Mouse (Mus musculus) B cell, adult 2 months (primary cell): Measurements from ENCODE around the gene Tbc1d2.
A peak's percentile ranks its signal among the peaks of the same experiment; 100 is the strongest.
"Not testable (repeated sequence)": the region's sequence is repeated elsewhere in the genome, so short reads cannot be mapped to it uniquely, and the experiment has no call there.

Experiments used
- DNase-seq, 2 experiments: peaks; one replicate each; pipeline ENCODE4 v3.0.0; 2022

Tbc1d2 gene

DNA sequence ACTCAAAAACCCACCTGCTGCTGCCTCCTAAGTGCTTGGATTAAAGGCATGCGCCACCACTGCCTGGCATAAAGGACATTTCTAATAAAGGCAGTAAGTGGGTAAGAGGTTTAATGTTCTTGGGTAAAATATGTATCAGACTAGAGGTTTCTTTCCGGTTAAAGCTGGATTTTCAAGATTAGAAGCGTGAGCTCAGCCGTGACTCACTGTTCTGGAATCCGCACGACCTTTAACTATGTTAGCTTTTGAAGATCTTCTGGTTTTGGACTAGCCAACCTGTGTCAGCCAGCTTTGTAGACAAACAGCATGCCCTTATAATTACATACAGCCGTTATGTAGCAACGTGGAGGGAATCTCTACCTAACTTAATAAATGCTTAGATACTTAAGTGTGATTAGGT is 10.1 kb downstream of the Tbc1d2 start:
- DNase-seq, result no peak

DNA sequence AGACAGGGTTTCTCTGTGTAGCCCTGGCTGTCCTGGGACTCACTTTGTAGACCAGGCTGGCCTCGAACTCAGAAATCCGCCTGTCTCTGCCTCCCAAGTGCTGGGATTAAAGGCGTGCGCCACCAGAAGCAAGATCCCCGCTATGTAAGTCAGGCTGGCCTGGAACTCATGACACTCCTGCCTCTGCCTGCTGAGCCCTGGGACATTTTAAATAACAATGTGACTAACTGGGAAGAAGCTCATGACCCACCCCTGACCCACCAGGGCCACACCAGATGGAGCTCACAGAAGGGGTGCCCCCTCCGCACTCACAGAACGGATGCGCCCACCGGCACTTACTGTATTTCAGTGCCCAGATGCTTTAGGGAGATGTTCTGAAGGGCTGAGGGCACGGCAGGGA is 12.8 kb downstream of the Tbc1d2 start:
- not testable (repeated sequence) for DNase-seq

DNA sequence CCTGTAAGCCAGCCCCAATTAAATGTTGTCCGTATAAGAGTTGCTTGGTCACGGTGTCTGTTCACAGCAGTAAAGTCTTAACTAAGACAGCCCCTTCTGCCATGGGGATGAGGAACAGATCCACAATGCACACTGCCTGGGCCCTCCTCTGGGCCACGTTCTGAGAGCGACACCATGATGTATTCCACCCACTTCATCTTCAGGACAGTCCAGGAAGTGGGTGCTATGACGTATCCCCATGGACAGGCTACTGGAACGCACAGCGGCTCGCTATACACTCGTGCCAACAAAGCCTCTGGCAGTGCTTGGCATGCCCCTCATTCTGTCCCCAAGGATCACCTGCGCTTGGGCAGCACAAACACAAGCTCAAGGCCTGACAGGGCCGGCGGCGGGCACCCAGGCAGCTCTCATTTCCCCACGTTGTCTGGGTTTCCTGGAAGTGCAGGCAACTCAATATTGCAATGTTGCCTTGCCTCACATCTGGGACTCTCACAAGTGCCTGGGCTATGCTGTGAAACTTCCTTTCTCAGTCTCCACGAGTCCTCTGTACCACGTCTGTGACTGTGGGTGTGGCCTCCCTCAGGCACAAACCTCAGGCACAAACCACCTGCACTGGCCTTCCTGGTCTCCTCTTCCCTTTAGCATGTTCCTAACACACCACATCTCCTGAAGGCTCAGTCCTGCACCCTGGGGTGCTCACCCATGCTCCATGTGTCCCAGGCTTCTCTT is 14.1 kb downstream of the Tbc1d2 start:
- DNase-seq, result no peak

DNA sequence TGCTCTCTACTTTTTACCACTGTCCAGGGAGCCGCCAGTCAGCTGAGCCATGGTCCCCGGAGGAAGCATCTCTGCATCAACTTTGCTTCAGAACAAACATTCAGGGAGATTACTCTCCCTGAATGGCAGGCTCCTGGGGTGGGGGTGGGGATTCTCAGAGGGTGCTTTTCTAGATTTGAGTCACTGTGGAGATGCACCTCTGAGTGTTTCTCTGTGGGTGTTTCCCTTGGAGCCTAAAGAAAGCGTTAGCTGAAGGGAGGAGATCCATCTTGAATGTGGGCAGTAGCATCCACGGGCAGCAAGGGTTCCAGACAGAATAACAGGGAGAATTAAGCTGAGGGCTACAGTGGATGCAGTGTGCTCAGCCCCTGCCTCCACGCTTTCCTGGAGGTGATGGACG is 15.1 kb downstream of the Tbc1d2 start:
- no peak for DNase-seq

DNA sequence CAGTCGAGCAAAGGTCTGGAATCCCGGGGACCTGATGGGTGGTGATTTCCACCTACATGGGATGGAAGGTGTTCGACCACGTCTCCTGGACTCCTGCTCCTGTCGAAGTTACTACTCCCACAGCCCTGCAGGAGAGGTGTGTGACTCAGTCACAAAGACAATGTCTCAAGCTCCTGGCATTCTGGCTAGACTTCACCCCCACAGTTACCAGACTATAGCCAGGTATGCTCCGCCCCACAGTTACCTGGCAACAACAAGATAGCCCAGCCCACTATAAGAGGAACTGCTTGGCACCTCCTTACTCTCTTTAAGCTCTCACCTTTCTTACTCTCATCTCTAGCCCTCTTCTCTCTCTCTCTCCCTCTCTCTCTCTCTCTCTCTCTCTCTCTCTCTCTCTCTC is 16.4 kb downstream of the Tbc1d2 start:
- DNase-seq, result not testable (repeated sequence)

DNA sequence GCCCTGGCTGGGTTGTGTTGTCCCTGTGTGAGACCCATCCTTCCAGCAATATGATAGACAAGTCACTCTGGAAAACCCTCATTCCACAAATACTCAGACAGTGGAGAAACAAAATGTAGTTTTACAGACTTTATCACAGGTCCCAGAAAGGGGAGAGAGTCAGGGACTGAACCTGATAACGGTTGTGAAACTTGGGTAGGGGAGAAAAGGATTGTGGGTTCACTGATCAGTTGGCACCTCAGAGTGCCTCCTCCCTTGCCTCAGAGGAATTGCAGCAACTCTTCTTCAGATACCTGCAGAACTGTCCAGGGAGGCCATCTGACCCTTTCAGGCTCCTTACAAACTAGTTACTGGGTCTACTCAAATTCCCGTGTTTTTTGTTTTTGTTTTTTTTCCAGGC is 17.5 kb downstream of the Tbc1d2 start:
- no peak for DNase-seq

DNA sequence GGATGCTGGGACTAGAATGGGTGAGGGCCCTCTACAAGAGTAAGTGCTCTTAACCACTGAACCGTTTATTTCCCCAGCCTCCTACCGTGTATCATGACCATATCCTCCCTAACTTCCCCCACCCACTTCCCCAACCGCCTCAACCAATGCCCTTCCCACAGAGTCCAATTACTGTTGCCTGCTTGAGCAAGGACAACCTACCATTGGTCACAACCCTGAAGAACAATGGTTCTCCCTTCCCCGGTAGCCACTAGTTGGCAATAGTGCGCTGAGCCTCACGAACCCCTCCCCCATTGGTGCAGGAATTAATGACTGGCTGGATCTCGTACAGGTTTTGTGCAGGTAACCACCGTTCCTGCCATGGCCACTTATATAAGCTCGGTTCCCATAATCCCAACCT is 19.6 kb downstream of the Tbc1d2 start:
- DNase-seq, result peak; percentile 58 to 63

DNA sequence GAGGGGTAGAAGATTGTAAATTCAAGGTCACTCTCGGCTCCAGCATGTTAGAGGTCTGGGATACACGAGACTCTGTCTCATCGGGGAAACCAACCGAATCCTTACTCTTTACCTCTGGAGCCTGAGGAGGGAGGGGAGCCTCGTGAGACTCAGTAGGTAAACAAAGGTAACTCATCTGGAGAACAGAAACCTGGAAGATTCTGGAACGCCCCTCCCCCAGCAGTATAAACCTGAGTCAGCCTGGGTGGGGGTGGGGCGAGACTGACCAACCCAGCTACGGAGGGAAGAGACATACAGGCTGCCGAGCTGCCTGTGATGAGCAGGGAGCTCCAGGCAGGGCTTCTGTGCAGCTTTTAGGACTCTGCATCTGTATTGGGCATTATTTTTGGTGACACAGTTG is 21.1 kb downstream of the Tbc1d2 start:
- no peak for DNase-seq

DNA sequence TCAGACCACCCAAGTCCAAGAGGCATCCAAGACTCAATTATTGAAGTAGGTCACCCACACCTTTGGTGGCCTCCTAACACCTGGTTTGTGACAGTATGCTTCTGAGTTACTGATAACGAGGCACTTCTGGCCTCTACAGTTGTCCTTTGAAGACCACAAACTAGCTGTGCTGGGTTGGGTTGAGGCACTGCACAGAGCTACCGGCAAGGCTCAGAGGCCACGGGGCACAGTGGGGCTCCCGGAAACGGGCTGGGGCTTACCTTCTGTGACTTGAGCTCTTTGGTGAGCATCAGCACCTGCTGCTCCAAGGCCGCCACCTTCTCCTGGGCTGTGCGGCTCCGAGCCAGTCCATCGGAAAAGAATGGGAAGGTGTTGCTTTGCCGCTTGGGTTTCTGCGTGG is 21.9 kb downstream of the Tbc1d2 start:
- no peak for DNase-seq

DNA sequence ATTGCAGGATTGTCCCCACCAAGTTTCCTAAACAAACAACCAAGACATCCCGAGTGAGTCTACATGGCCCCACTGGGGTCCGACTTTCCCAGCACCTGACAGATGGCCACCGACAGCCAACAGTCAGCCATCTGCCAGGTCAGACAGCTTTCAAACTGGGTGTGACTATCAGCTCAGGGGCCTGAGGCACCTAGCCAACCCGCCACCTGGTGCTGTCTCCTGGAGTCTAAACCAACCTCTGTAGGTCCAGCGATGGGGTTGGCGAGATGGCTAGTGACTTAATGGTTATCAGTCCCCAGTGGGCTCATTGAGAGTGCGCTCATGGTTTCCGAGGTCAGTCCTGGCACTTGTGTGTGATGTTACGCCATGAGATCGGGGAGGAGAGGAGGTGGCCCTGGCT is 24.9 kb downstream of the Tbc1d2 start:
- DNase-seq, result no peak

DNA sequence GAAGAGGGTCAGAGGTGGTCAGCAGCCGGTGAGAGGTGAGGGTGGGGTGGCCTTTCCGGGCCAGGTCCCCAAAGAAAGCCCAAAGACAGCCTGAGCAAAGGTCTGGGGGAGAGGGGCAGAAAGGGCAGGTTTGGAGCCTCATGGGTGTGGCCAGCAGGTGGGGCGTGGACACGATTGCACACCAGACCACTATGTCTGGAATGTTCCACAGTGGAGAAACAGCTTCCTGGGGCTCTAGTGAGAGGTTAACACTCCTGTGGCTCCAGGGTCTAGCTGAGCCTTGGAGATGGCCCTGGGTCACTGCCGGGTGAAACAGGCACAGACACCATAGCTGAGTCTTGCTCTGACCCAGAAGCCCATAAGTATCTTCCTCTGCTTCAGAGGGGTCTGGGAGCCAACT is 27.0 kb downstream of the Tbc1d2 start:
- DNase-seq, result no peak

DNA sequence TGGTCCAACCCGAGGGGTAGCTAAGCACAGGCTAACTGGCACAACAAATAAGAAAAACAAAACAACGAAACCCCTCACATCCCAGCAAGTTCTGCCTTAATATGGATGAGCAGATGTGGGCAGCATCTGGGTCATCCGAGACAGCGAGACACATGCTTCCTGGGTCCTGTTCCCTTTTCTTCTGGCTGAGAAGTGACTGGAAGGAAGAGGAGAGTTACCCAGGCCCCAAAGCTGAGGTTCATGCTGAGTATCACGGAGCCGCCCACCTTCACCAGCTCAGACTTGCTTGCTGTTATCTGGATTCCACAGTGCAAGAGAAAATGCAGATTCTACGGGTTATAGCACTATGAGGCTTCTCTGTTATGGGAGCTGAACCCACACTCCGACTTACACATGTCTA is 29.1 kb downstream of the Tbc1d2 start:
- no peak for DNase-seq

DNA sequence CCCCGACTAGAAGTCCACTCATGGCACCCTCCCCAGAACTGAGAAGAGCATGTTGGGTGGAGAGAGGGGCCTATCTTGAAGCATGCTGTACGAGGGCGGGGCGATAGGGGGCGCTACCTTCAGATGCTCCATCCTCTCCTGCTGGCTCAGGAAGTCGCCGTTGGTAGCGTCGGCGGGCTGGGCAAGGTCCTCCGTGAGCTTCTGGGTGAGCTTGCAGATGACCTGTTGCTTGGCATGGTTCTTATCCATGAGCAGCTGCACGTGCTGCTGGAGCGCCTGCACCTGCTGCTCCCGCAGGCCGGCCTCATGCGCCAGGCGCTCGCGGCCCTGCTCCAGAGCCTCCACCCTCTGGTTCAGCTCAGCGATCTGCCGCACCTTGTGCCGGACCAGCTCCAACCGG is 29.7 kb downstream of the Tbc1d2 start:
- peak; percentile 23 to 28 for DNase-seq

DNA sequence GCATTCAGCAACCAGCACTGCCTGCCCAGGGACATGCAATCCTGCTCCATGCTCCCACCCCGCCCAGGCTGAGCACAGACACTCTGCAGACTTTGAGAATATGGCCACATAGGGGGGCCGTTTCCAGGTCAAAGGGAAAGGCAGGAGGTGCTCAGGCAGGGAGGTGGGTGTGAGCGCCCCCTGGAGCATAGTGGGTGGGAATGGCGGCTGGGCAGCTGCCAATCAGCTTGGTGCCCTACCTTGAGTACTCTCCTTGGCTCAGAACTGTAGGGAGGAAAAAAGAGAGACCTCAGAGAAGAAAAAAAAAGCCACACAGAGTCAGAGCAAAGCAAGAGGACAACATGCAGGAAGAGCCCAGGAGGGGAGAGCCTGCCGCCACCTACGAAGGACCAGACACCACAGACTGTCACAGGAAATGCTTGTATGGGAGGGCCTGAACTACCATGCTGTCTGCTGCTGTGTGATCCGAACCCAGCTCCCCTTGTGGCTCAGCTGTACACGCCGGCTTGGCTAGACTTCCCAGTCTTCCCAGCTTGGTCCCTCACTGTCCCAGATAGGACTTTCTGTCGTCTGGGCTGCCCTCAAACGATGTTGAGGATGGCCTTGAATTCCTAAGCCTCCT is 31.7 kb downstream of the Tbc1d2 start:
- peak; percentile 55 for DNase-seq

DNA sequence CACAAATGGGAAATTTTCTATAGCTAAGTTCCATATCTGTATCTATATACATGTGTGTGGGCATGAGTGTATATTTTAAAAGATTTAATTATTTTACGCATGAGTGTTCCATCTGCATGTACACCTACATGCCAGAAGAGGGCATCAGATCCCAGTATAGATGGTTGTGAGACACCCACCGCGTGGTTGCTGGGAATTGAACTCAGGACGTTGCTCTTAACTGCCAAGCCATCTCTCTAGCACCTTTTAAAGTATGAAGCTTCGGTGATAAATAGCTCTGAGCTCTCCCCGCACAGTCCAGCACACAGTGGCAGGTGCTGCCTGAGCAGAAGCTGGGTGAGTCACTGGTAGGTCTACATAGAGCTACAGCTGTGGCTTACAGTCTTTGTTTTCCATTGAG is 32.6 kb downstream of the Tbc1d2 start:
- no peak for DNase-seq

DNA sequence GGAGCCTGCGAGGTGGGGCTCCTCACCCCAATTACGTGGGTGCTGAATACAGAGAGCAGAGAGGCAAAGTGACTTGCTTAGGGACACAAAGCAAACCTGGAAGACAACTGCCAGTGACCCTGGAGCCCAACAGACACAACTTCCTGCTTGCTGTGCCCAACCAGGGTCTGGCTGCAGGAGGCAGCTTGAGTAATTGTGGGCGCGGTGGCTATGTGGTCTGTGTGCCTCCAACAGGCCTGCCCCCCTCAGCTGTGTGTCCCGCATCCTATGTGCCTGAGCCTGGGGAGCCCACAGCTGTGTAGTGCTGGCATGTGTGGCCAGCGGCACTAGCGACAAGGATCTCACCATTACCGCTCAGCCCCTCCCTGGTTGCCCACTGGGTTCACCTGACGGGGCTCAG is 35.4 kb downstream of the Tbc1d2 start:
- no peak for DNase-seq

DNA sequence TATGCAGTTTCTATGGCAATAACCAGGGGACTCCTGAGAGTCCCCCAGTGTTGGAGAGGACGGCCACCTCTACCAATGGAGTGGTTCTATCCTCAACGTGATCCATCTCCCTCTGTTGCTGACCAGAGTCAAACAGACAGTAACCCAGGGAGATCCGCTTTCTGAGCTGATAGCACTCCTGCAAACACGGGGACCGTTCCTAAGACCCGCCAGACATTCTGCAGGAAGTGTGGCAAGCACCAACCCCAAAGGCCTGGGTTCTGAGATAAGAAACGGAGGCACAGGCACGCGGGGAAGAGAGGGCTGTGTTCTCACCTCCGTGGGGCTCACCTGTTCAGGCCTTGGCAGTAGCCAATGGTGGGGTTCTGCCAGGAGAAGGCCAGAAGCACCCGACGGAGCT is 36.4 kb downstream of the Tbc1d2 start:
- DNase-seq, result no peak

DNA sequence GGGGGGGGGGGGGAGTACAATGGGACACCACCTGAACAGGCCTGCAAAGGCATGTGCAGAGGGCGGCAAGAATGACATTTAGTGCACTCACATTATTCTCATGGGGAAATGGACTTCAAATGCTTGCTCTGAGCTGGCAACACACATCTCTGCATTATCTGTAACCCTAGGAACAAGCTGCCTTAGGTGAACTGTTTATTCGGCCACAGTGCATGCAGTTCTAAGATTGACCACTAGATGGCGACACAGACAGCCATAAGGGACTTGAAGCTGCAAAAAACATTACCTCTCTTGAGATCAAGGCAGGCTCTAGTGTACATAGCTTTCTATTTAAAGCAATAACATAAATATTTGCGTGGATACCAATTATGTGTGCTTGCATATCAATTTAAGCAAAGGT is 38.8 kb downstream of the Tbc1d2 start:
- DNase-seq, result peak; percentile 89 to 90

DNA sequence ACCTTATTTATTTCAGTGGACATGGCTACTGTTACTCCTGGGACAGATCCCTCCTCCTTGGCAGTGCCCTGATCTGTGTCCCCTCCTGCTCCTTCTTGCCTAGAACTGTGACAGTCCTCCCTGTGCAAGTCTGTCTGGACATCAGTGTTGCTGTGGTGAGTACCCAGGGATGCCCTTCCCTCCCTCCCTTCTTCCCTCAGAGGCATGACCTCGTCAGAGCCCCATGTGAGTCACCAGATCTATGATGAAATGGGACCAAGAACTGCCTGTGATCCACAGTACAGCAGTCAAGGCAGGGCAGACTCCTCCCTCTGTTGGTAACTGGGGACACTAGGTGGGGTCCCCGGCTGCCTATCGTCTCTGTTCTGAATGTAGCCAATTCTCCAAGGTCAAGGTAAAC is 42.4 kb downstream of the Tbc1d2 start:
- no peak for DNase-seq

DNA sequence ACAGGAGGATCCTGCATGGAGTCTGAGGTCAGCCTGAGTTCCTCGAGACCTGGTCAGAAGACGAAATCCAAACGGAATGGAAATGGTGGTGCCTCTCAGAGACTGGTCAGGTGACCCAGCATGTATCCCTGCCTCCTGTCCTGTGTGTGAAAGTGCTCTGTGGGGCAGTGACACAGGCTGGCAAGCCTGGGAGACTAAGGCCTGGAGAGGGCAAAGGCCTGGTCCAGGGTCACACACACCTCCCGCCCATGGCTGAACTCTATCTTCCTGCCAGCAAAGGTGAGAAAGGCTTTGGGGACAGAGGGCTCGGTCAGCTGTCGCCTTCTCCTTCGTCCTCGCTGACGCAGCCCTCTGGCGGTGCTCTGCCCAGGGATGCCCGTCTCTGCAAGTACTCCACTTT is 44.6 kb downstream of the Tbc1d2 start:
- no peak for DNase-seq

DNA sequence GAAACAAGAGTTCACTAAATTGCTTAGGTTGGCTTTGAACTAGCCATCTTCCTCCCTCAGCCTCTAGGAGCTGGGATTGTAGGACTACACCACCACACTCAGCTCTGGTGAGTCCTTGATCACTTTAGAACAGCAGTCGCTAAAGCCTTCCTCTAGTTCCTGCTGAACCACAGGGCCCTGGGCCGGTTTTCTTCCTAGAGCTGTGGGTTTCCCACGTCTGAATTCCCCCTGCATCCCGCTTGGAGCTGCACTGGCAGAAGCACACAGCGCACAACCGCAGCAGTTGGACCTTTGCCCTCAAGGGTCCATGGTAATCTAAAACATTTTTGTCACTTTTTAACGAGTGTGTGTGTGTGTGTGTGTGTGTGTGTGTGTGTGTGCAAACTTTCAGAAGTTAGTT is 47.3 kb downstream of the Tbc1d2 start:
- DNase-seq, result no peak

DNA sequence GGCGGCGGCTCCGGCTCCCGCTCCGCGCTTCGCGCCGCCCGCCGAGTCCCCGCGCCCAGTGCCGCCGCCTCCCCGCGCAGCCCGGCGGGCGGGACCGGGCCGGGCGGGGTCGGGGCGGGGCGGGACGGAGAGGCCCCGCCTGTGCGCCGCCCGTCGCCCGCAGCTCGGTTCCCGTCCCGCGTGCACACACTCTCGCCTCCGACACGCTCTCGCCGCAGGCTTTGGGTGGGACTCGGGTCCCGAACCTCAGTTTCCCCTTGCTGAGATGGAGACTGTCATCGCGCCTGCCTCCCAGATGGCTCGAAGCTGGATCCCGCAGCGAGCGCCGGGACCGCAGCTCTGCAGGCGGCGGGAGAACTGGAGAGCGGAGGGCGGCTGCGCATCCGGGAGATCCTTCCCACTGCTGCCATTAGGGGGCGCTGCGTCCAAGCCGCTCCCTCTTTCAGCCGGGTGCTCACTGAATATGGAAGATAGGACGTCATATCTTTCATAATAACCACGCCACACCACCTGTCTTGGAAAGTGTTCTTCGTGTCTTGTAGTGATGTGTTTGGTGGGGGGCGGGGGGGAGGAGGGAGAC is 48.1 kb downstream of the Tbc1d2 start, which contains the start of gene Coro2a:
Gene Coro2a, minus strand, starts transcription at position 359 of the 580 bp plus-strand sequence.
- peak; percentile 94 to 95 for DNase-seq

DNA sequence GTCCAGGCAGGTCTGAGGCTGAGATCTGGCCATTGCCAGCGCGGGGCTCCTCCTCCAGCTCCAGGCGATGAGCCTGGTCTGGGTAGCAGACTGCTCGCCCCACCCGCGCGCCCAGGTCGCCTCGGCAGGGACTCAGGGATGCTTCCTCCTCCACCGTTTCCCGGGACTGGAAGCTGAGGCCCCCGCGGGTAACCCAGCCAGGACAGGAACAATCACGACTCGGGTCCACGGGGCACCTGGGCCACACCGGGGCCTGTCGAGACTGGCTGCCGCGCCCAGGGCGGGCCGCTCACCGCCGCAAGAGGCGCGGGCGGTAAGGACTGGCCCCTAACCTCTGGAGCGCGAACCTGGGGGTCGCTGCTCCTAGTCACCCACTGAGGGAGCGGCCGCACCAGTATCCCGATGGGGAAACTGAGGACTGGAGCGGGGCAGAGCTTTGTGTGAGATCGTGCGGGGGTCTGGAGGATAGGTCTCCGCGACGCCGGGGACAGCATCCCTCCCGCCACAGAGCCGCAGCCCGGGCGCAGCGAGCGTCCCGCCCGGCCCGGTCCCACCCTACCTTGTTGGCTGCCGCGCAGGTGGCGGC is 48.7 kb downstream of the Tbc1d2 start:
- peak; percentile 29 to 45 for DNase-seq
